Mouse (Mus musculus) heart, adult 8-10 months (tissue): ENCODE measurements around the gene Nxf1. TPM values are rescaled to one million over a fixed set of nuclear protein-coding genes. Genes with fewer than 3 reads are reported as not detected.
"Not testable (repeated sequence)": the region's sequence is repeated elsewhere in the genome, so short reads cannot be mapped to it uniquely, and the experiment has no call there.

Source experiments
- DNase-seq: peaks from one replicate; pipeline ENCODE4 v3.0.0; 2022; ENCODE audit warnings: low spot score
- total RNA-seq, 4 experiments: library from RNA; stranded (reverse); gene quantifications; 2 replicates each; pipeline ENCODE4 v1.2.4; 2022

The Nxf1 gene
- total RNA-seq: 10 to 100 TPM; 30.3 to 42.0 (median 33.7) TPM

DNA sequence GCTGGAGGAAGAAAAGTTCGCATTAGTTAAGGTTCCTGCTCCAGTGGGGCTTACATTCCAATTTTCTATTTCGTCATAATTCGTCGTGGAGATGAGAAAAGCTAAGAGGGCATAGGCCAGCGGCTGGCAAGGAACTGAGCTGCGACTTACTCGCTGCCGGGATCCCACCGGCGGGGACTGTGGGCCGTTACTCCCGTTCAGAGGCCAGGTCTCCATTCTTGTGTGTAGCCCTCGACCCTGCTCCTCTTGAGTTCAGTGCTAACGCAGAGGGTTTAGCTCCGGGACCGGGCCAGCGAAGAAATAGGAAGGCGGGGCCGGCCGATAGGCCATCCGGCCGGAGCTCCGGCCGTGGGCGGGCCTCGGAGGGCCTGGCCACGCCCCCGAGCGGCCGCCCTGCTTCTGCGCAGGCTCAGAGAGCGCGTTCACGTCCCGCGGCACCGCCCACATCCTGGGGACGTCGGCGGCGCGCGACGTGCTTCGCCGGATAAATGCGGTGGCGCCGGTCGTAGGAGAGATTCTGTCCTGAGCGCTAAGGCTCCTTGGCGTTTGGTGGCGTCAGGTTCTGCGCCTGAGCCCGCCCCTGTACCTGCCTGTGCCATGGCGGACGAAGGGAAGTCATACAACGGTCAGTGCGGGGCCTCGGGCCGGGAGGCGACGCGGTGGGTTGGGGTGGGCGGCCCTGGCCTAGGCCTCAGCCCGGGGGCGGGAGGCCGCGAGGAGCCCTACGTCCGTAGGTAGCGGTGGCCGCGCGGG, at the start of gene Nxf1:
TSS of gene Nxf1 (plus strand) at position 439 of the 753 bp plus-strand sequence.
- peak; percentile 85 for DNase-seq

DNA sequence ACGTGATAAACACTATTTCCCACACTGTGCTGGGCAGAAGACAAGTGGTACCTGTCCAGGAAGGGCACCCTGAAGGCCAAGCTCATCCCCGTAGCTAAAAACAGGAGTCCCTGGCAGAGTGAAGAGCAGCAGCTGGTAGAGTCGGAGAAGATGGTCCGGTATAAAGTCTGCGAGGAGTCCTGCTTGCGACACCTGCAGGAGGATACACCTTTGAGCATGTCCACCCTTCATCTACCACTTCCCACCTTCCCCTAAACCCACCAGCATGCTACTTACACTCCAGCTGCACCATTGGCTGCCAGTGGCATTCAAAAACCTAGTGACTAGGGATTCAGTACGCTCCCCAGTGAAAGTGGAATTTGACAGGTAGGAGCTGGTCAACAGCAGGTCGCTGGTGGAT, 47.9 kb upstream of the Nxf1 start:
- DNase-seq: no peak

DNA sequence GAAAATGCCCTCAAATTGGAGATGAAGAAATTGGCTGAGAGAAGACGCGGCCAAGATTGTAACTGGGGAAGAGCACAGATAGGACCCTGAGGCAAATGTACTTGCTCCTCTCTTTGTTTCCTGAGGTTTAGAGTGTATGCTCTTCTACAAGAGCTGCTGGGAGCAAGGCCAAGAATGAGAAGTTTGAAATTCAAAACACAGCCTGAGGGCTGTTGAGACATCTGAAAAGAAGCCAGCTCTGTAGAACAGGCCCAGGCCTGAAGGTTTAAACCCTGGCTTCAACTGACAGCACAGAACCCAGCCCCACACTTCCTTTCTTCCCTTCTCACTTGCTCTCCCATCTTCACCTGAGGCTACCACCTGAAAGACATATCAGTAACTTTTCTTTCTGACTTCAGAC, 46.8 kb upstream of the Nxf1 start:
- DNase-seq: no peak

DNA sequence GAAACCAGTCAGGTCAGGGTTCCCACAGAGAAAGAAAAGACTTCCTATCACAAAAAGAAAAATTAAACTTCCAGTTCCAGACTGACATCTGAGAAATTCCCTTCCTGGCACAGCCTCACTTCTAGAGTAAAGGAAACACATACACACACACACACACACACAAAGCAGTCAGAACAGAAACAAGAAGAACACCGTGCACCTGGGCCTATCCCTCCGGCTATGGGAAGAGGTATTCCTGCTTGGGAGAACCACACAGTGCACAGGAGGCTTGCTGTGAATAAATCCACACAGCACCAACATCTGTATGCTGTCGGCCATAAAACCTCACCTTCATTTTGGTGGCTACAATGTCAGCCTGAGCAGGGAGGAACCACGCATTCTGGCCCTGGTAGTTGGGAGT, 45.4 kb upstream of the Nxf1 start:
- DNase-seq: no peak

- no peak for DNase-seq
These were observed 44.7 kb upstream of the Nxf1 start for GRCm38 (mm10) chr19:8711949-8712869.

GRCm38 (mm10) chr19:8712870-8713305, 44.0 kb upstream of the Nxf1 start:
- peak; percentile 66 for DNase-seq

DNA sequence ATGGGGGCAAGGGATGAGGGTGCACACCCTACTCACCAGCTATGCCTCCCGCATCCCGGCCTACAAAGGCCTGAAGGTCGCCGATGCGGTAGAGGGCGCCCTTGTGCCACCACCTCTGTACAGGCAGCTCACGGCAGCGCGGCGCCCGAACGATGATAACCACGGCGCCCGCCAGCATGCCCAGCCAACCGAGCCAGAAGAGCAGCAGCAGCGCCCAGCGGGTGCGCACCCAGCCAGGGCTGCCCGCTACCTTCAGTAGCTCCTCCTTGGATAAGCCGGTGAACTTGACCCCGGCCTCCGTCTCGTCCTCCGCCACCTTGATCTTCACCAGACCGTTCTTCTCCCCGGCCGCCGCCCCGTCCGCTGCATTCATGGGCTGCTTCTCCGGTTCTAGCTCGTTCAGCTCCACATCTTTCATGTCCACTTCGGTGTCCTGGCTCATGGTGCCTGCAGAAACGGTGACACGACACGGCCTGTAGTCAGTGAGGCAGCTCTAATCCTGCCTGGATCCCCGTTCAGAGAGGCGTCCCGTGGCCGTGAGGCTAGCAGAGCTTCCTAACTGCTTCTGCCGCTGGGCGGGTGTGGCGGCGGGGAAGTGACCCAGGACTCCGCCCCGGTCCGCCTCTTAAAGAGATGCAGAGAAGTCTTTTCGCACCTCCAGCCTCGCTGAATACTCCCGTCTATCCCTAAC, 43.4 kb upstream of the Nxf1 start:
- peak; percentile 92 for DNase-seq

- DNase-seq: no peak
These were observed 42.7 kb upstream of the Nxf1 start for GRCm38 (mm10) chr19:8713997-8714652.

DNA sequence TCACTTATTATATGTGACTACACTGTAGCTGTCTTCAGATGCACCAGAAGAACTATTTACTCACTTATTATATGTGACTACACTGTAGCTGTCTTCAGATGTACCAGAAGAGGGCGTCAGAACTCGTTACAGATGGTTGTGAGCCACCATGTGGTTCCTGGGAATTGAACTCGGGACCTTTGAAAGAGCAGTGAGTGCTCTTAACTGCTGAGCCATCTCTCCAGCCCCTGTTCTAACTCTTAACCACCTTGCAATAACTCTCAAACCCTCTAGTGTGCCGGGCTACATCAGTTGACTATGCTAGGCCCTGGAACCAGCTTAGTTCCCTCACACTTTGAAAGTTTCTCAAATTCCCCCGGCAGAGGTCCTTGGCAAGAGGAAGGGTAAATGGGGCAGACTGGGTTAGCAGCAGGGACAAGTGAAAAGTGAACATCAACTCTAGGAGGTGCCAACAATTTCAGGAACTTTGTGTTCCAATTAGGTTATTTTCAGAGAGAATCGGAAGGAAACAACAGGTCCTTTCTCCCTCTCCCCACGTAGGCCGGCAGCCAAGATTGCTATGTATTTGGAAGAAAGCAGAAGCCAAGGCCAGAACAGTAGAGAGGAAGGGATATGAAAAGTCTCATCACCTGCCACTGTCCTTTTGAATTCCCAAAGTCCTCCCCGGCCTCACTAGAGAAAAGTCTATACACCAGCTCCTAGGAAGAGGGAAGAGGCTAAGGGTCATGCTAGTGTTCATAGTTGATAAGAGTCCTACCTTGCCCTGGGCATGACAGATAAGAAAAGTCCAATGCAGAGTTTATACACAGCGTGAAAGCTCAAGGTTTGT, 42.0 kb upstream of the Nxf1 start:
- DNase-seq: no peak

DNA sequence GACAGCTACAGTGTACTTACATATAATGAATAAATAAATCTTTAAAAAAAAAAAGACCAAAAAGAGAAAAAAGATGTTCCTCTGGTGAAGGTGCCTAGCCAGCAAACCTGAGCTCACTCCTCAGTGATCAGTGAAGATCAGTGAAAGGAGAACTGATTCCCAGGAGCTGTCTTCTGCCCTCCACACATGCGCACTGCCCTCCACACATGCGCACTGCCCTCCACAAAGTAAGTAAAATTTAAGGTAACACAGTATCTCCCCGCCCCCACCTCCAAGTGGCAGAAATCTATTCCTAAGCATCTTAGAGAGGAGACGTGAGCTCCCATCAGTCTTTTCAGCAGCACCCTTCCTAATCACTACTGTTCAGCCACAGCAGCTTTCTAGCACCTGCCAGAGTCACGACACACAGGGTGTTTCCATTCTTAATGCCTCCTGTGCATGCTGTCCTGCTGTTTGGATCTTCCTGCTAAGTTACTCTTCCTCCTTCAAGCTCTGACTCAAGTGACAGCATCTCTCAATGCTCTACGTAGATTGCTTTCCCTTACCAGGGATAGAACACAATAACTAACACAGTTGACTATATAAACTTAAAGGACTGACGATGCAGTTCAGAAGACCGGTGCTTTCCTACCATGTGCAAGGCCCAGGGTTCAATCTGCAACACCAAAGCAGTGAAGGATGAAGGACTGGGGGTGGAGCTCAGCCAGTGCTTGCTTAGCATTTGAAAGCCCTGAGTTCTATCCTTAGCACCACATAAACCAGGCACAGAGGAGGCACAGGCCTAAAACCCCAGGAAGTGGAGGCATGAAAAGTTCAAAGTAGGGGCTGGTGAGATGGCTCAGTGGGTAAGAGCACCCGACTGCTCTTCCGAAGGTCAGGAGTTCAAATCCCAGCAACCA, 40.8 kb upstream of the Nxf1 start:
- DNase-seq: no peak

DNA sequence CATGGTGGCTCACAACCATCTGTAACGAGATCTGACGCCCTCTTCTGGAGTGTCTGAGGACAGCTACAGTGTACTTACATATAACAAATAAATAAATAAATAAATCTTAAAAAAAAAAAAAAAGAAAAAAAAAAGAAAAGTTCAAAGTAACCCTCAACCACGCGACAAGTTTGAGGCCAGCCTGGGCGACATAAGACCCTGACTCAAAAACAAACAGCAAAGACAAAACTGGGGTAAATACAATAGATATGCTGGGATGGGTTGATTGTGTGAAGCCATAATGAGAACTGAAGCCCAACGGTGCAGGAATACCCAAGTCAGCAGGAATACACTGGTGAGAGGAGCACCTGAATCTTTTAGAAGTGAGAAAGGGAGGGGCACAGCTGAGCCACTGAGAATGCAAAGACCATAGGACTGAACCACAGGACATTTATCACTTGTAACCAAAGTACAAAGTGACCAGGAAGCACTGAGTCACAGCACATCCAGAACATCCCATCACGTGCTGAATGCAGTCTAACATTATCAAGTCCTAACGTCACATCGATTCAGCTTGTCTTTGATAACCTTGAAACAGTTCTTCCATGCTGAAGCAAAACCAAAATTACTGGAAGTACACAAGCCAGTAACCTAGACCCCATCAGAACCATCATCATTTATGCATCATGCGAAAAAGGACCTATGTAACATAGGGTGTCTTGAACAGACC, 40.0 kb upstream of the Nxf1 start:
- no peak for DNase-seq

DNA sequence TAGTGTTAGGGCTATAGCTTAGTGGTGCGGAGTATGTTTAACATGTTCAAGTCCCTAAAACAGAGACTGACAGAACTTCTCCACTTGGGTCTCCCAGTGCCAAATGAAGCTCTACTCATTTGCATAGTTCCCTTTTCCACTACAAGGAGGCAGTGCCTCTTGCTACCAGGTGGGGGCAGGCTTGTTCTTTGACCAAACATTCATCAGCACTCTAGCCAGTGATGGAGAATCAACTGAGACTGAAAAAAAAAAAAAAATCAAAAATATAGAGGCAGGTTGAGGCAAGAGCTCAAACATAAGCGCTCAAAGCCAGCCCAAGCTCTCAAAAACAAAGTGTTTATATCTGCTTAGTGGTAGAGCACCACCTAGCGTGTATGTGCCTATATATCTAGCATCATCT, 38.5 kb upstream of the Nxf1 start:
- DNase-seq: no peak

DNA sequence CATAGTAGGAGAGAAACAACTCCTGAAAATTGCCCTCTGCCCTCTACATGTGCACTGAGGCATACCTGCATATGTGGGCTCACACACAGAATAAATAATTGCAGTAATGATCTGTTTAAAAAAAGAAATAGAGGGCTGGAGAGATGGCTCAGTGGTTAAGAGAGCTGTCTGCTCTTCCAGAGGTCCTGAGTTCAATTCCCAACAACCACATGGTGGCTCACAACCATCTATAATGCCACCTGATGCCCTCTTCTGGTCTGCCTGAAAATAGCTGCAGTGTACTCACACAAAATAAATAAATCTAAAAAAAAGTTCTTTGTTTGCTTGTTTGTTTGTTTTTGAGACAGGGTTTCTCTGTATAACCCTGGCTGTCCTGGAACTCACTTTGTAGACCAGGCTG, 37.8 kb upstream of the Nxf1 start:
- DNase-seq: not testable (repeated sequence)

DNA sequence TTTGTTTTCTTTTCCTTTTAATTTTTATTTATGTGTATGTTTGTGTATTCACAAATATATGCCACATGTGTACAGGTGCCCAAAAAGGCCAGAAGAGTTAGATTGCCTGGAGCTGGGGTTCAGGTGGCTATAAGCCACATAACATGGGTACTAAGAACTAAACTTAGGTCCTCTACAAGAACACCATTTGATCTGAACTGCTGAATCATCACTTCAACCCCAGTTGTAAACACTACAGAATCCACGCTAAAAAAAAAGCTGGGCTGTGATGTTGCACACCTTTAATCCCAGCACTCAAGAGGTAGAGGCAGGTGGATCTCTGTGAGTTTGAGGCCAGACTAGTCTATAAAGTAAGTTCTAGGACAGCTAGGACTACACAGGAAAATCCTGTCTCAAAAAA, 35.5 kb upstream of the Nxf1 start:
- no peak for DNase-seq

- DNase-seq: no peak
These were observed 34.9 kb upstream of the Nxf1 start for GRCm38 (mm10) chr19:8722021-8722420.

GRCm38 (mm10) chr19:8722559-8722906, 34.3 kb upstream of the Nxf1 start:
- DNase-seq: no peak

GRCm38 (mm10) chr19:8722907-8723573, 33.8 kb upstream of the Nxf1 start, which contains the start of gene Slc3a2:
TSS of gene Slc3a2 (minus strand) at chr19:8723369.
- peak; percentile 99 for DNase-seq

DNA sequence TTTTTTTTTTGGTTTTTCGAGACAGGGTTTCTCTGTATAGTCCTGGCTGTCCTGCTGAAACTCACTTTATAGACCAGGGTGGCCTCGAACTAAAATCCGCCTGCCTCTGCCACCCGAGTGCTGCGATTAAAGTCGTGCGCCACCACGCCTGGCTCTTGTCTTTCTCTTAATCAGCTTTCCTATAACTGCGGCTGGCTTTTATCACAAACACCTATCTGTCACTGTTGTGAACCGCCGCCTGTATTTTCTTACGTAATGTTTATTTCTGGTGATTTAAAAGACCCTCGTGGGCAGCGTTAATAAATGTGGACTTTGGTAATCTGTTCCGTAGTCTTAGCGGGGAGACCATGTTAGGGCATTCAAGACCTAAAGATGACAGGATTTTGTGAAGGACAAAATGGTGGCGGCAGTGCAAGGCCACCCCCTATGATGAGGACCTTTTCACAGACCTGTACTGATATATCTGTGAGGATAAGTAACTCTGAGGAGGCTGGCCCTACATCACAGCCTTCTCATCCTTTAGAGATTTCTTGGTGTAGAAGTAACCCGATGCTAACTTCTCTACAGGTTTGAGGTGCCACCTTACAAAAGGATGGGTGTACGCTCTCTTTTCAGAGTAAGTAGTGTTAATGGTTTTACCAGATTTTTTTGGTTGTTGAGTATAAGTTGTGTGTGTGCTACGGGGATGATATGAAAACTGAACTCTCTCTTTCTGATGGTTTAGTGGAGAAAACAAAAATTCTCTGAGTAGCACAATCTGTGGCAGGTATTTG, 33.1 kb upstream of the Nxf1 start:
- DNase-seq: no peak
